Mouse (Mus musculus): ENCODE data around the gene Ccdc102a.
A peak's percentile ranks its signal among the peaks of the same experiment; 100 is the strongest.

The Ccdc102a gene

GRCm38 (mm10) chr8:94922176-94922575, 4.3 kb upstream of the Ccdc102a start:
- no peak for DNase-seq (ENCODE audit: low read depth, low spot score)

DNA sequence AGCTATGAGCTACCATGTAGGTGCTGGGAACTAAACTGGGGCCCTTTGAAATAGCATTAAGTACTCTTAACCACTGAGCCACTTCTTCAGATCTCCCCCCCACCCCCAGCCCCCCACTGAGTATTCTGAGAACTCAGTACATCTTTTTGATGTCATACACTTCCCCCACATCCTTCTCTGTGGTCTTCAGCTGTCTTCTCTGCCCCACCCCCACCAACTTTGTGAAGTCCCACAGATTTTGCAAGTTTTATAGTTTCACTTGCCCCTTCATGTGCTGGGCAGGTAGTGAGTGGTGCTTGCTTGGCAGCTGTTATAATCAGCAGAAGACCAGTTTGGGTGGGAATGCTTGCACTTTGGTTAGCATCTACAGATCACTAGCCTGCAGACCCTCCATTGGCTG, 1.4 kb upstream of the Ccdc102a start:
- no peak for DNase-seq (ENCODE audit: low read depth, low spot score)

DNA sequence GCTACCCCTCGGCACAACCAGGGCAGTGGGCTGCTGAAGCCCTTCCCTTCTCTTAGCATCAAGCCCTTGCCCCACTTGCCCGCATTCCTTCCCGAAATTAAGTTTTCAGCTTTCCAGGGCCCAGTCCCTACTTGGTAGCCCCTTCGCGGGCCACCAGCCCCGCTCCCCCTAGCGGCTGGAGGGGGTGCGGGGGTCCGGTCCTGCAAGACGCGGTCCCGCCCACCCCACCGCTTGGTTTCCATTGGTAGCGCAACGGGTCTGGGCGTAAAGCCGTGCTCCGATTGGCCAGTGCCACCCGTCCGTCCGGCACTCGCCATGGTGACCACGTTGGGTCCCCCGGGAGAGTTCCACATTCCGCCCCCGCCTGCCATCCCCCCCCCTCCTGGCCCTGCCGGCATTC, 546 bp downstream of the Ccdc102a start:
- DNase-seq (ENCODE audit: low read depth, low spot score): peak; percentile 96

DNA sequence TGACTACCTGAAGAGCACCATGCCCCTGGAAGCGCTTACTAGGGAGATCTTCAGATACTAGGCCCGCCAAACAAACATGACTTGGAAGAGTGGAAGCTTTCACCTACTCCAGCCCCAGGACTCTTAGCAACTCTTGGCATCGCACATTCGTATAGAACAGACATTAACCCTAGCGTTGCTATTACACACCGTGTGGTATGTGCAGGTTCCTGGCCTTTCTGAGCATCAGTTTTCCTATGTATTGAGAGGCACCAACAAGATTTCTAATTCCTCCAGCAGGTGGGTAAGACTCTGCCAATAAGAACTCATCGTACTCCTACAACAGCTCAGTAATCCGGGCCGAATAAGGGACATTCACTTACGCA, 956 bp downstream of the Ccdc102a start:
- no peak for DNase-seq (ENCODE audit: low read depth, low spot score)

- no peak for DNase-seq (ENCODE audit: low read depth, low spot score)
Measured at GRCm38 (mm10) chr8:94916311-94916959, 1.5 kb downstream of the Ccdc102a start.

GRCm38 (mm10) chr8:94914701-94915101, 3.2 kb downstream of the Ccdc102a start:
- peak; percentile 82 for DNase-seq (ENCODE audit: low read depth, low spot score)

- no peak for DNase-seq (ENCODE audit: low read depth, low spot score)
Measured at GRCm38 (mm10) chr8:94914256-94914655, 3.6 kb downstream of the Ccdc102a start.

DNA sequence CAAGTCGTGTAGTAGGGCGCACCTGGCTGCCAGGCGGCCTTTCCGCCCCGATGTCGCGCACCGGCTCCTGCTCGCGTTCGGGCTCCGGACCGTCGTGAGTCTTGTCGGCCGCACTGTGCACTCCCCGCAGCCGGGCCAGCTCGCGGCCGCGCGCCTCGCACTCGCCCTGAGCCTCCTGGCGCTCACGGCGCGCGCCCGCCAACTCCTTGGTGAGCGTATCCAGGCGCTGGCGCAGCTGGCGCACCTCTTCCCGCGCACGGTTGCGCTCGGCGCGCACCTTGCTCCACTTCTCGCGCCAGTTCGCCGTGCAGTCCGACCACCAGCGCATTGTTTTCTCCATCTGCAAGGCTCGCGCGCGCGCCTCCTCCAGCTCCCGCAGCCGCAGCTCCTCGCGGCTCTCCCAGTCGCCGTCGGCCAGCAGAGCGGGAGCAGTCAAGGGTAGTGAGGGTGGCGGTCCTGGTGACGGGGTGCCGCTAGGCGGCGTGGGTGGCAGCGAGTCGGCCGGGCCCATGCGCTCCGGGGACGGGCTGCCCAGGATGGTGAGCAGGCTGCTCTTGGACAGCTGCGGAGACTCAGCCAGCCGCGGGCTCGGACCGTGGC, 4.7 kb downstream of the Ccdc102a start:
- DNase-seq (ENCODE audit: low read depth, low spot score): no peak

- peak; percentile 81 for DNase-seq (ENCODE audit: low read depth, low spot score)
Measured at GRCm38 (mm10) chr8:94908847-94909246, 9.1 kb downstream of the Ccdc102a start.

- DNase-seq (ENCODE audit: low read depth, low spot score): no peak
Measured at GRCm38 (mm10) chr8:94907591-94908300, 10.2 kb downstream of the Ccdc102a start.

DNA sequence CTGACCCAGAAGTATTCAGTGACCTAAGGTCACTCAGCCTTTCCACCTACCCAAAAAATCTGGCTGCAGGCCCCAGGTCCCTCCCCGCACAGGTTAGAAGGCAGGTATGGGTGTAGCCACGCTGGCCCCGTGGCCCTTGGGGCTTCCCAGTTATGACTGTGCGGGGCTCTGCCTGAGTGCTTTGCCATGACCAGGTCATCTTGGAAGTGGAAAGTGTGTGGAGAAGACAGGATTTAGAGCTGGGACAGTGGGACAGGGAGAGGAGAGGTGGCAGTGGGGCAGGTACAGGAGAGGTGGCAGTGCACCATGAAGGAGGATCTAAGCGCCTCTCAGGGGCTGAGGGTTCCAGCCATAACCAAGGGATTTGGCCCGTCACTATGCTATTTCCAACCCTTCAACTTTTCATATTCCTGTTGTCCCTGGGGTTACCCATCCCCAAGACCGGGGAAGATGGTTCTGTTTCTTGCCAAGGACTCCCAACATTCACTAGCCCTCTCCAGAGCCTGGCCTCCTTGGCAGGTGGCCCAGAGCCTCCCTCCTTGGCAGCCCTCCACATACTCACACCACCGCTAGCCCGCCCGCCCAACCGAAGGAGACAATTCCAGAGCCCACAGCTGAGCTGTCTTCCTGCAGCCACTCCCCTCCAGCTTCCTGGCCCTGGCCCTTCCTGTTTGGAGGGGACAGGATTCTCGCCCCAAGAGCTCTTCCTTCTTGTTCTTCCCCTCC, 13.3 kb downstream of the Ccdc102a start:
- peak; percentile 70 for DNase-seq (ENCODE audit: low read depth, low spot score)

DNA sequence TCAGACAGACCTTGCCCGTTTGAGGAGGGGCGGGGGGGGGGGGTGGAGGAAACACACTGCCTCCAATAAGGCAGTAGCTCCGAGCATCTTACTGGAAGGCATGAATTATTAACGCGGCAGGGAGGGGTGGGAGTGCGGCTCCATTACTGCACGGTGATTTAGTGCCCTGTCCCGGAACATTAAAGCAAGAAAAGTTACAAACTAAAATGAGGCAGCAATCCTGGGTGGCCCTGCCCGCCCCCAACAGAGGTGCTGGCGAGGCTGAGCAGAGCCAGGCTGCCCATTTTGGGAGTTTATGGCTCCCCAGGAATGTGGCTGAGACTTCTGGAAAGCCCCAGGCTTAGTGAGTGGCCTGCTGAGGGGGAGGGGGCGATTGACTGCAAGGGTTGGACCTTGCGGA, 14.2 kb downstream of the Ccdc102a start:
- no peak for DNase-seq (ENCODE audit: low read depth, low spot score)

- no peak for DNase-seq (ENCODE audit: low read depth, low spot score)
Measured at GRCm38 (mm10) chr8:94901031-94901430, 16.9 kb downstream of the Ccdc102a start.

DNA sequence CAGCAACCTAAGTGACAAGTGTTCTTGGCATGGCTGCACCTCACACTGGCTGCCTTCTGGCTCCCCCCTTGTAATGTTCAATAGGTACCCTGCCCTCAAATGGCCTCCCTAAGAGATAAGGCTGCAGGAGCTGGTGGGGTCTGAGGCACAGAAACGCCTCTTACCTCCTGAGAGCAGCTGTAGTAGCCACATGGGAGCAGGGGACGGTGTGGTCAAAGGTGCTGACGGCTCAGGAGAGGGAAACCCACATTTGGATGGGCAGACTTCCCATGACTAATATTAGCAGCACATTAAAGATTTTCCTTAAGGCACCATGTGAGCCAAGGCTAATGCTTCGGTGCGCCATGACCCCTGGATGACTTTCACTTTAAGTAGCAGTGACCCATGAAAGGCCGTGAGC, 17.3 kb downstream of the Ccdc102a start:
- no peak for DNase-seq (ENCODE audit: low read depth, low spot score)

- DNase-seq (ENCODE audit: low read depth, low spot score): no peak
Measured at GRCm38 (mm10) chr8:94899262-94899661, 18.6 kb downstream of the Ccdc102a start.

DNA sequence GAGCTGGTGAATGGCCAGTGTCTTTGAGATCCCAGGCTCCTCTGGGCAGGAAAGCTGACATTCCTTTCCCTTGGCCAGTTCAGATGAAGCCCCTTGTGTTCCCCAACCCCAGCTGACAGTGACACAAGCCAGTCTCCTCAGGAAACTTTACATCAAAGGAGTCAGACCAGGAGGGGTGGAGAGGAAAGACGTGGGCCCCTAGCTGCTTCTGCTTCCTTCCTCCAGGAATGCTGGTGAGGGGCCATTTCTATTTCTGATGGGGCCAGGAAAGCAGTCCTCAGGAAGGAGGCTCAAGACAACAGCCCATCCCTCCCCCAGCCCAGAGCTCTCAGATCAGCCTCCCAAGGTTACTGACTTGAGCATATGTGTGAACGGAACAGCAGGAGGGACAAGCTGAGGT, 25.0 kb downstream of the Ccdc102a start:
- DNase-seq (ENCODE audit: low read depth, low spot score): no peak

GRCm38 (mm10) chr8:94888383-94889036, 29.4 kb downstream of the Ccdc102a start:
- no peak for DNase-seq (ENCODE audit: low read depth, low spot score)

GRCm38 (mm10) chr8:94880742-94881141, 37.2 kb downstream of the Ccdc102a start:
- DNase-seq (ENCODE audit: low read depth, low spot score): no peak

DNA sequence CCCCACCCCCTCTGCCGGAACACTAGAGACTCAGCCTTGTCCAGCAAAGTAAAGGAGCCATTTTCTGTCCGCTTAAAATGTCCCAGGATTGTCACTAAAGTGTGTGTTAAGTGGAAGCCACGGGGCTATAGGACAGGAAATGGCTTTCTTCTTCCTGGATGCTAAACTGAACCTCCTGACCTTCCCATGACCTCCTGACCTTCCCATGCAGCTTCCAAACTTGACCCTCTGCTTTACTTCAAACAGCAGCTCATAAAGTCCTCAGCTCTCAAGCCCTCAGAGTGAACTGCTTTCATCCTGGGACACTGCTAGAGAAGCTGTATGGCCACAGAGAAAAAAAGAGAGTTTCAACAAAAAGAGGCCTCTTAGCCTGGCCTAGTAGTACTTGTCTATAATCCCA, 41.1 kb downstream of the Ccdc102a start:
- no peak for DNase-seq (ENCODE audit: low read depth, low spot score)

GRCm38 (mm10) chr8:94876197-94876730, 41.6 kb downstream of the Ccdc102a start, which contains the start of gene Dok4:
TSS of gene Dok4 (minus strand) at chr8:94876330.
- DNase-seq (ENCODE audit: low read depth, low spot score): peak; percentile 85

DNA sequence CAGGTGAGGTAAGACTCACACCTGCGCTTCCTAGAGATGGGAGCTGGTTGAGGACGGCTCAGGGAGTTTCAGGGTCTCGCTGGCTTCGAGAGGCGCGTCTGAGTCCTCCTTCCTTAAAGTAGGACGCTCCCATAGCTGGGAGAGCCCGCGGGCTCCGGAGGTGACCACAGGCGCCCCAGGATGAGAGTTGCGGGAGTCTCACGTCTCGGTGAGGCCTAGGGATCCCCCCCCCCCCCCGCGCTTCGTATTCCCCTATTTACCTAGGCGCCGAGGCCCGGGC, 42.1 kb downstream of the Ccdc102a start:
- no peak for DNase-seq (ENCODE audit: low read depth, low spot score)
